Mouse (Mus musculus): ENCODE results near the gene Olfr916.

The Olfr916 gene

DNA sequence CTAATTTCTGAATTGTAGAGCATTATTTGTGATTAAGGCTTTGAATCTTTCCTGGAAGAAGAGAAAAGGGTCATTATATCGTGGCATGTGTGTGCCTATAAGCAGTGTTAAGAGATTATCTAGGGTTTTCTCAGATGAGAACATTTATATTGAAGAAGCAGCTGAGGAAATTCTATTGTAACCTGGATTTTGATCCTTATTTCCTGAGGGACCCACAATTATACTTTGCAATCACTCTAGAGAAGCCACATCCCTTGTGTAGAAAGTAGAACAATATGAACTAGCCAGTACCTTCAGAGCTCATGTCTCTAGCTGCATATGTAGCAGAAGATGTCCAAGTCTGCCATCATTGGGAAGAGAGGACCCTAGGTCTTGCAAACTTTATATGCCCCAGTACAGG lies at the start of gene Olfr916:
TSS of gene Olfr916 (minus strand) at position 101 of the 400 bp plus-strand sequence.
- DNase-seq (ENCODE audit: low spot score): no peak

GRCm38 (mm10) chr9:38674501-38674900 lies 14.8 kb upstream of the Olfr916 start, which contains the start of gene Olfr918:
TSS of gene Olfr918 (minus strand) at chr9:38674601.
- DNase-seq (ENCODE audit: low spot score): no peak

DNA sequence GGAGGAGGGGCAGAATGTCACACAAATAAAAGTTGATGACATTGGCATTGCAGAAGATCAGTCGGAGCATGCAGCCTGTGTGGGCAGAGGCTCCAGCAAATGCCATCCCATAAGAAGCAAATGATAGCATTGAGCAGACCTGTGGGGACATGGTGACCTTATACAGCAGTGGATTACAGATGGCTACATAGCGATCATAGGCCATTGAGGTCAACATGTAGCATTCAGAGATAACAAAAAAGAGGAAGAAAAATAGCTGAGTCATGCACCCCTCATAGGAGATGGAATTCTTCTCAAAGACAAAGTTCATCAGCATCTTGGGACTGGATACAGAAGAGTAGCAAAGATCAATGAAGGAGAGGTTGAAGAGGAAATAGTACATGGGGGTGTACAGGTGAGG lies 13.2 kb upstream of the Olfr916 start:
- DNase-seq (ENCODE audit: low spot score): no peak

DNA sequence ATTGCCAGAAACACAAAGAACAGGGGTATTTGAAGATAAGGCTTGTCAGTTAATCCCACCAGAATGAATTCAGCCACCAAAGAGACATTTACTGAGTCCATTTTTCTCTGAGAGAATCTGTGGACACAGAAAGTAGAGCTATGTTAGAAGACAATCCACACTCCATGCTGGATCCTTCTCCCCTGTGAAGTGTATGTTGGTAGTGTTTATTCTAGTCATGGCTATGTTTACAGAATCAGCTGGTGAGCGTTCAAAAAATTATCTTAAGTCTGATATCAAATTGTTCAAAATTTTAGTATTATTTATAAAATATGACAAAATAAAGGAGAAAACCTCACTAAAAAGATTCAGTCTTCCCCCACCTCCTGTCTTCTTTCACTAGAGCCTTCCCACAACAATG lies 6.1 kb upstream of the Olfr916 start, which contains the start of gene Olfr917:
TSS of gene Olfr917 (minus strand) at position 101 of the 400 bp plus-strand sequence.
- no peak for DNase-seq (ENCODE audit: low spot score)

- no peak for DNase-seq (ENCODE audit: low spot score)
Measured at GRCm38 (mm10) chr9:38632406-38632805, 27.3 kb downstream of the Olfr916 start.
